Mouse (Mus musculus): ENCODE results near the gene Msh4.
A peak's percentile ranks its signal among the peaks of the same experiment; 100 is the strongest.

The Msh4 gene

GRCm38 (mm10) chr3:153906136-153906871, at the start of gene Msh4:
Gene Msh4 (minus strand): TSS chr3:153906138.
- no peak for DNase-seq

DNA sequence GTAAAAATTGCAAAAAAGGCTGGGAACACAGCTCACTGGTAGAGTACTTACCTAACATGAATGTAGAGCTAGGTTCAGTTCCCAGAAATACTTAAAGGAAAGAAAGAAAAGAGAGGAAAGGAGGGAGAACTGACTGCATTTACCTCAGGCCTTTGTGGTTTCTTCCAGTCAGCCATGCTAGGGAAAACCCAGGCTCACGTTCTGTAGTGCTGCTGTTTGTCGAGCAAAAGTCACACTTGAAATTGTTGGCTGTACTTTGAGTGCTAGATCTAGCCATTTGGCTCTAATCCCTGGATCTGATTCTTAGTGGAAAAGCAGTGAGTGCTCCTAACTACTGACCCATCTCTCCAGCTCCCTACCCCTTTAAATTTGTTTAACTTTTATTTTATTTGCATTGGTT, 42.2 kb upstream of the Msh4 start:
- no peak for DNase-seq

DNA sequence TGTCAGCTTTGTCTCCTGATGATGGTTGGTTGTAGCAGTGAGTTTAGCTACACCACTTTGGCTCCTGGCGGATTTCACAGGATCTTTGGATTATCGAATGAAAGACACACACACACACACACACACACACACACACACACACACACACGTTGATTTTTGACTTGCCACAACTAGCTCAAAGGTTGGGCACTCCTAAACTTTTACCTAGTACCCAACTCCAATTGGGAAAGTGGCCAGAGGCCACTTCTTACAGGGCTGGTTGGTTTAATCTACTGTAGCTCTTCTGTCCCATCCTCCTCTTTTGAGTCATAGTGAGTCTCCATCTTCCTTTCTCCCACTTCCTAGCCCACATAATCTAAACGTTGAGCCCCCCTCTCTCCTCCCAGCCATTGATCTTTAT, 41.3 kb upstream of the Msh4 start:
- DNase-seq, result no peak

GRCm38 (mm10) chr3:153944335-153944990, 38.5 kb upstream of the Msh4 start, which contains the start of gene Acadm:
Gene Acadm (minus strand): TSS chr3:153944632.
- DNase-seq, result peak; percentile 88

- DNase-seq, result no peak
Measured at GRCm38 (mm10) chr3:153943901-153944334, 38.0 kb upstream of the Msh4 start.

- DNase-seq, result no peak
Measured at GRCm38 (mm10) chr3:153943003-153943640, 37.2 kb upstream of the Msh4 start.

DNA sequence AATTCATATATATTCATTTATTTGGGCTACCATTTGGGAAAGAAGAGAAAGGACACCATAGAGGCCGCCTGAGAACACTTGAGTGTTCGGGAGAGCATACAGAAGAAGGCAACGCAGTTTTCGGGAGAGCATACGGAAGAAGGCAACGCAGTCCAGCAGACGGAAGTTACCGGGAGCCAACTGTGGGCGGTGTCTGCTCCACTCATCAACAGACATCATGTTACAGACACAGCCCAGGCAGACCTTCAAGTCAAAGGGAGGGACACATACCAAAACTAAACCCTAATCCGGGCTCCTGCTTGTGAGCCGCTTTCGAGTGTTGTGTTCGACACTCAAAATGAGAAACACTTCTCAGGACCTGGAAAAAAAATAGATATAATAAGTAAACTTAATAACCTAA, 35.7 kb upstream of the Msh4 start:
- no peak for DNase-seq

GRCm38 (mm10) chr3:153940486-153940885, 34.5 kb upstream of the Msh4 start:
- DNase-seq, result no peak

DNA sequence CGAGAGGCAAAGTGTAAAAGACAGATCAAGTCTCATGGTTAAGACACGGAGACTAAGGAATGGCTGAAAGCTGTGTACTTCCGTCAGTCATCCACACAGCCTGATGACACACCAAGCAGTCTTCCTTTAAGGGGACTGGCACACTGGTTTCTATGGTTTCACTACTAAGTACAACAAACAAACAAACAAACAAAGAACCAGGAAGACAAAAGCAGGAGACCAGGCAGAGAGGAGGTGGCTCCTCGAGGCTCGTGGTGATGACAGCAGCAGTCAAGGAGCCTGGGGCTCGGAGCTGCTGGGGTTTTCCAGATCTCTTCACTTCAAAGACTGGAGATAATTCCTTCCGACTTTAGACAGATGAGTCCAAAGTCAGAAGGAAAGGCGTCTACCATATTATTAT, 34.1 kb upstream of the Msh4 start:
- DNase-seq, result no peak

GRCm38 (mm10) chr3:153937116-153937810, 31.3 kb upstream of the Msh4 start:
- no peak for DNase-seq

DNA sequence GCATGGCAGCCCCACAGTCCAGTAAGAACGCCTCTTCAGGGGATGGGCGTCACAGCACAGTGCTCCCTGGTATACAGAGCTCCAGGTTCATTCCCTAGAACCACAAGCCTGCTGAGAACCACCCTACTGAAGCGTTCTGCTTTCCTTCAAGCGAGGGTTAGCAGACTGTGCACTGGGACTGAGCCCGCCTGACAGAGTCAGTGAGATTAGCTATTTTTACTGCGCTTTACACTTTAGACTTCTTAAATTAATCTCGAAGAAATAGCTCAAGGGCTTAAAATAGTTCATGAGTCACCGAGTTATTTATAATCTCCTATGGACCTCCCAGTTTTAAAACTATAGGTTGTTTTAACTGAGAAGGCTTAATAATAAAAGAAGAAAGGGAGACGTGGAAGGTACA, 29.9 kb upstream of the Msh4 start:
- DNase-seq, result no peak

DNA sequence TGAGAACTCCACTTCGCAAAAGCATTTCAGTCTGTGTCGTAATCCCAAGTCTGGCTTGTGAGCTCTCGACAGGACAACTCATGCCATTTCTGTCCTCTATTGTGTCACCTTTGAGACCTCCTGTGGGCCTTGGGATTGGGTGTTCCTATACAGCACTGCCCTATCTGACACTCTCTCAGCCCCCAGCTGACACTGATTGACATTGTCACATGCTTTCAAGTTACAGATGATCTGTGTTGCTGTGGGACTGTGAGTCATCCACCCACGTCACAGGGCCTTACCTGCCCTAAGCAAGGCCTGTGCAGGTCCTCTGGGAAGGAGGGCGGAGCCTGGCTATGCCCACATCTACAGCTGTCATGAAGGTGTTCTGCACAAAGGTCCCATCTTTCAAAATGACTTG, 26.5 kb upstream of the Msh4 start:
- DNase-seq, result no peak

DNA sequence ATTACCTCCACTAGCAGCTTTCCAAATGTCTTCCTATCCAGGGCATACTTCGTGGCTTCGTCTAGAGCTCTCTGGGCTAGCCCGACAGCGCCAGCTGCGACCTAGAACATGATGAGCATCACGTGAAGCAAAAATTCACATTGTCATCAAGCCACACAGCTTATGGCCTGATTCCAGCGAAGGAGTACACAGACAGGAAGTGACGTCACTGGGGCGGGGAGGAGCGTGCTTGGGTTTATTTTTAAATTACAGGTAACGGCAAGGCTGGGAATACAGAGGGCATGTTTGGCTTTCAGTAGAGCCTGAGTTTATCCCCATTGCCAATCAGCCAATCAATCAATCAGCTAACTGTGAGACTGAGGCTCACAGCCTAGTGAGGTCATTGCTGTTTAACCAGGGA, 23.6 kb upstream of the Msh4 start:
- no peak for DNase-seq

- no peak for DNase-seq
Measured at GRCm38 (mm10) chr3:153926333-153926732, 20.4 kb upstream of the Msh4 start.

DNA sequence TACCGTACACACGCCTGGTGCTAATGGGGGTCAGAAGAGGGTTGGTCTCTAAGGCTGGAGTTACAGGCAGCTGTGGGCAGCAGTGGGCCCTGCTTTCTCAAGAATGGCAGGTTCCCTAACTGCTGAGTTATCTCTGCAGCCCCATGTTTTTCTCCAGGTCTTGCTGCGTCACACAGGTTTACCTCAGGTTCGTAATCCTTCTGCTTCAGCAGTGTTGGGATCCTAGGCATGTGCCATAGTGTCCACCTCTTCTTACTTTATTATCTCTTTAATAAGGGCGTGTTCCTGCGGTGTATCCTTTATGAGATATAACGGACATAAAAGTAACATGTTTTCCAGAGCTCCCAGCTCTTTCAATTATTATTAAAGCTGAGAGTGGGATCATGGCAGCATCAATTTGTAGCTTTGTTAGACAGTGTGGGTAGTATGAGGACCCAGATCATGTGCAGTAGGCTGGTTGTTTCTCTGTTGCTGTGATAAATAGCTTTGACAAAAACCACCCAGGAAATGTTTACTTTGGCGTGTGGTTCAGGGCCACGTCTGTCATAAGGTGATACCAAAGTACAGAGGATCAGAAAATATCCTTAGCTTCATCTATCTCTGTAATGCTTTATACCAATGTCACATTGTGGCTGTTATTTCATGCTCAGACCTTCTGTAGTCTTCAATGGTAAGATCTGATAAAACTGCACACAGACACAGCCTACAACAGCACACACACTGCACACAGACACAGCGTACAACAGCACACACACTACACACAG, 15.4 kb upstream of the Msh4 start:
- no peak for DNase-seq

GRCm38 (mm10) chr3:153917200-153917599, 11.3 kb upstream of the Msh4 start:
- no peak for DNase-seq

DNA sequence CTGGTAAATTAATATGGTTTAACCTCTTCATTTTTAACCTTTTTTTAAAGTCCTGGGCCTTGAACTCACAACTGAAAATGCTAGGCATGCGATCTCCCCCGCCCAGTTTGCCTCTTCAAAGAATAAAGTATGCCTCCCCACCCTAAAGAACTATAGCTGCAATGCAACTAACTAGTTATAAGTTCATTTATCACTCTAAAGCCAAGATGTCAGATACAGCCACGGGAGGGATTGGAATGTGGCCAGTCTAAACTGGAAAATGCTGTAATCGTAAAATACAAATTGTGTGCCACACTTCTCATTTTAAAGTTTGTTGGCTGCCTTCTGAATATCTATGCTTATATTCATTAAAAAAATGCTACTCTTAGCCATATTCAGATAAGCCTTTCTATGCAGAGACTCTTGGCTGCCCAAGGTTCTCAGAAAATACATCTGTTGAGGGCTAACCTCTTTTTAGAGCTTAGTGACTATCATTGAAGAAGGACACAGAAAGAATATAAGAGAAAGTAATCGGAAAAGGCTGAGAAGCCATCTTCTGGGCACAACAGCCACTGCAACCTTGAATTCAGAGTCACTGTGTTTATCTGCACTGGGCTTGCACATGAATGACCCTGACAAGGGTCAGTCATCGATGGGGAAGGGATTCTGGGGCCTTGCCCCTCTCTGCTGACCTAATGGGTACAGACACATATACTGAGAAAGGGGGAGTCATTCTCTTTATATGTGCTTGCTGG, 7.7 kb upstream of the Msh4 start:
- no peak for DNase-seq

- DNase-seq, result peak; percentile 95
Measured at GRCm38 (mm10) chr3:153912546-153913509, 6.9 kb upstream of the Msh4 start, which contains the start of gene Rabggtb. Gene Rabggtb (minus strand): TSS chr3:153913009.

- DNase-seq, result no peak
Measured at GRCm38 (mm10) chr3:153911882-153912440, 6.0 kb upstream of the Msh4 start.

- DNase-seq, result no peak
Measured at GRCm38 (mm10) chr3:153911197-153911881, 5.4 kb upstream of the Msh4 start.

Measured in right cerebral cortex, postnatal 14 days (tissue).